Mouse (Mus musculus): ENCODE measurements around the gene Prr5.

DNA sequence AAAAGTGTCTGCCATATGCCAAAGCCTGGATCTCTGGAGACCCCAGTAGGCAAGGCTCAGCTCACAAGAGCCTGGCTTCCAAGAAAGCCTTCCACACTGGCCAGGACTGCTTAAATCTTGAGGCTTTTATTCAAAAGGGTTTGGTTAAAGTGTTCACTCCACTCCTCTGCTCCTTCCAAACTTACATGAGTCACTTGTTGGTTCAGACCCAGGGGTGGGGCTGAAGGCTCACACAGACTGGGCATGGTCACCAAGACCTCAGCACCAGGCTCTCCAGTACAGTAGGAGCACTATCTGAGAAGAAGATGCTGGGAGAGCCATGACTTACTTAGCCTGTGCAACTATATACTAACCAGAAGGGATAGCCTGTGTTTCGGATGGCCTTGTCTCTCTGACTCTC is 27.5 kb upstream of the Prr5 start:
- TF ChIP-seq POLR2A (IDR thresholded peaks at IDR 0.05; ENCODE audit: insufficient read depth, low read depth, low read length): no peak
- TF ChIP-seq CTCF (IDR thresholded peaks at IDR 0.05; ENCODE audit: insufficient read depth, low read depth, low read length): no peak

Data from olfactory bulb, adult 2 months (tissue).